Mouse (Mus musculus): ENCODE data around the gene Srm.

- no peak for TF ChIP-seq CTCF (IDR thresholded peaks at IDR 0.05; ENCODE audit: low read depth)
- TF ChIP-seq EP300 (IDR thresholded peaks at IDR 0.05; ENCODE audit: low read depth): no peak
These were observed 2.7 kb downstream of the Srm start for GRCm38 (mm10) chr4:148593996-148594395.
